Mouse (Mus musculus): ENCODE measurements around the gene Ccz1.

DNA sequence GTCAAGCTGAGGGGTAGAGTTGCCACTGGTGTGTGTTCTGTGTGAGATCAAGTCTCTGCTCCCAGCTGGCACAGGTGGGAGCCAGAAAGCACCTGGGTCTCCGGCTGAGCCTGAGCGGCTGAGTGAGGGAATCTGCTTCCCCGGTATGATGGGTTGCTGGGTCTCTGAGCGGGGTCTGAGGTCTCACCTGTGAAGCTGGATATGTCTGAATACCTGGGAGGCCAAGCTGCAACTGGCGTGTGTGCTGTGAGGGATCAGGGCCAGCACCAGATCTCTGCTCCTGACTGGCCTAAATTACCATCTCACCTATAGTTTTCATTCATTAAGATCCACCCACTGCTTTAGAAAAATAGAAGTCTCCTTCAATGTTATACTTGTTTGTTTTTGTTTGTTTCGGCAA, 57.6 kb downstream of the Ccz1 start:
- TF ChIP-seq MYOD1 (IDR thresholded peaks at IDR 0.05; ENCODE audit: control insufficient read depth in 1 of 3, insufficient read length in 2 of 3, low read depth in 2 of 3) (no peak), POLR2A (IDR thresholded peaks at IDR 0.05; ENCODE audit: insufficient read length, low read depth) (no peak), E2F4 (IDR thresholded peaks at IDR 0.05; ENCODE audit: insufficient read depth) (no peak), TCF12 (IDR thresholded peaks at IDR 0.05; ENCODE audit: insufficient read depth, poor library complexity, severe bottlenecking) (no peak), MAX (IDR thresholded peaks at IDR 0.05; ENCODE audit: low read depth) (no peak), CEBPB (IDR thresholded peaks at IDR 0.05; ENCODE audit: insufficient read depth, poor library complexity, severe bottlenecking) (no peak), TCF3 (IDR thresholded peaks at IDR 0.05; ENCODE audit: insufficient read length, low read depth) (no peak), MYOG (IDR thresholded peaks at IDR 0.05; ENCODE audit: control insufficient read depth in 1 of 3, insufficient read depth in 1 of 3, insufficient read length in 2 of 3, low read depth in 2 of 3) (no peak), SRF (IDR thresholded peaks at IDR 0.05; ENCODE audit: control insufficient read depth, insufficient read length, low read depth) (no peak), USF1 (IDR thresholded peaks at IDR 0.05; ENCODE audit: low read depth) (no peak)
